Mouse (Mus musculus) spleen, adult 2 months (tissue): ENCODE measurements at regions not wholly inside any gene's neighbourhood (a gene's known extent, or its start where the extent isn't known, plus 50 kb on each side); places are given as distances from the start of the nearest gene placed in this dataset.

Experiments
- CTCF ChIP-seq: fragments of 200-500 bp; IDR thresholded peaks from 2 replicates; pipeline ENCODE4 v1.5.1; 2011; ENCODE audit warnings: mild to moderate bottlenecking, inconsistent platforms; ENCODE audit not compliant: insufficient read depth, insufficient read length, insufficient replicate concordance; ENCODE audit errors: extremely low read depth
- POLR2A ChIP-seq: fragments of 200-500 bp; IDR thresholded peaks from 2 replicates; pipeline ENCODE4 v1.6.1; 2011; ENCODE audit warnings: low read depth, low read length, inconsistent platforms

DNA sequence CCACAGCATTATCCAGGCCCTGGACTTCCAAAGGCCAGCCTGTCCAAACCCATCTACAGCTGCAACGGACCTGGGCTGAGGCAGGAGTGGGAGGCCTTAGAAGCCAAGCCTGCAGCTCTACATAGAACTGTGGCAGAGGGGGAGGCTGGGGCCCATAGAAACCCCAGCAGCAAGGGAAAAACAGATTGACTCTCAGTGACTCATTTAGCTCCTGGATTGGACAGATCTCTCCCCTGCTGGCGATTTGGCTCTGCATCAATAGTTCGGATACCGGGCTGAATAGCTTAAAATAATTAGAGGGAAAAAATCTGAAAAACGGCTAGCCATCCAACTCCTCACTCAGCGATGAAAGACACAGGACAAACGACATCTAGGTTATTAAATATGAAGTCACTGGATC, 97.4 kb downstream of the Lmo4 start:
- TF ChIP-seq CTCF (no peak), POLR2A (no peak)
